Mouse (Mus musculus) layer of hippocampus, adult 9-10 months (tissue): ENCODE data around the gene Sft2d1.

ENCODE experiments used
- DNase-seq: peaks from one replicate; pipeline ENCODE4 v3.0.0; 2022; ENCODE audit warnings: low spot score

The Sft2d1 gene

DNA sequence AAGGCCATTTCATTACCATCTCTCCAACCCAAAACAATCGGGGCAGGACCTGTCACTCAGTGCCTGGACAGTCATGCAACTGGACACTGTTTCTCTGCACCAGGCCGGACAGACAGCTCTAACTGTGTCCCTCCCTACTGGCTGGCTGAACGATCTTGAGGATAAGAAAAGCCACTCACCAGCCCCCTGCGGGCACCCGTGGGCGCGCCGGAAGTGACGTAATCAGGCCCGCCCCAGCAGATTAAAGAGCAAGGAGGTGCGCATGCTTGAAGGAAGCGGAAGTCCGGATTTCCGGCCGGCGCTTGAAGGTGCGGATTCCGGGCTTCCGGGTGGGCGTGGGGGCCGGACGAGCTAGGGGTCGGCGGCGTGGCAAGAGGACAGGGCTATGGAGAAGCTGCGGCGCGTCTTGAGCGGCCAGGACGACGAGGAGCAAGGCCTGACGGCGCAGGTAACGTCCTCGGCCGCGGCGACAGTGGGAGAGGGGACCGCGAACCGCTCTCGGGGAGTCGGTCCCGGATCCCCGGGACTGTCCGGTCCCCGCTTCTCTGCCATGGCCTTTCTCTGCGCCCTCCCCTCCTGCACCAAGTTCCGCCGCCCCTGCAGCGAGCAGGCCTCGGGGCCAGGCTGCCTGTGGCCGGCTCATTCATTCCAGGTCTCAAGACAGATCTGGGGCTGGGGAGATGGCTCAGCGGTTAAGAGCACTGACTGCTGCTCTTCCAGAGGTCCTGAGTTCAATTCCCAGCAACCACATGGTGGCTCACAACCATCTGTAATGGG lies at the start of gene Sft2d1:
Gene Sft2d1 (plus strand): TSS at position 265 of the 777 bp plus-strand sequence.
- DNase-seq, result peak; percentile 96

DNA sequence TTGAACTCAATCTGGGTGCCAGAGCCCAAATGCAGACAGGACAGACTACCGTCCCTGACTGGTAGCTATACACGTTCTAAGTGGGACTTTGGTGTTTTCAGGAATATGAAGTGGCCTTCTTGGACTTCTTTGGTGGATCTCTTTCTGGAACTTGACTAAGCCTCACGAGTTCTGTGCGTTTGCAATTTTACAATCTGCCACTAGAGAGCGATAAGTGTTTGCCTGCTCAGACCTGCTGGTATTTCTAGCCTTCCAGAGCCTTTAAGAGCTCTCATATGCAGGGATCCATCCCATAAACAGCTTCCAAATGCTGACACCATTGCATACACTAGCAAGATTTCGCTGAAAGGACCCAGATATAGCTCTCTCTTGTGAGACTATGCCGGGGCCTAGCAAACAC lies 46.3 kb upstream of the Sft2d1 start:
- peak; percentile 76 for DNase-seq

DNA sequence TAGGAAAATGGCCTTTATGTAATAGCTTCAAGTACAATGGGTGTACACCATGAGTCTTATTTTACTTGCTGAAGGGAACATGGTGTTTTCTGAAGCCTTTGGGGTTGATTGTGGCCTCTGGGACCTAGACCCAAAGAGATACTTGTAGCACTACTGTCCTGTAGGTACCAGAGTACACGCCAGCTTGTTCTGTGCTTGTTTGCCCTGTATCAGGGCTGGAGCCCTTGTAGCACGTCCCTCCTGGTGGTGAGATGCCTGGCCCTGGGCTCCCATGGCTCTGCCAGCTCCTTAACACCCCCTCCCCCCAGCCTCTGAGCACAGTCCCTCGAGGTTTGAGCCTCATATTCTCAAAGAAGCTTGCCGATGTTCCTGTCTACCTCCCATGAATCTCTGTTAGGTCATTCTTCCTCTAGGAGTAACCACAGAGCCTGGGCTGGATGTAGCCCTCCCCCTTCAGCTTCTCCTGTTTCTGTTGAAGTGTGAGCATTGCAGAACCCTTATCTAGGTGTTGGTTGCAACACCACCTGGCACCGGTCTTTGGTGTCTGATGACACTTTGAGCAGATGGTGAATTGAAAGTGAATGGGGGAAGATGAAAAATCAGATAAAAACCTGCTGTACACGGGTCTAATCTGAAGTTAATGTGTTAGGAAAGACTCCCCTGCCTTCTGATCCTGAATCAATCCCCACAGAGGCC lies 38.7 kb upstream of the Sft2d1 start:
- DNase-seq, result no peak

DNA sequence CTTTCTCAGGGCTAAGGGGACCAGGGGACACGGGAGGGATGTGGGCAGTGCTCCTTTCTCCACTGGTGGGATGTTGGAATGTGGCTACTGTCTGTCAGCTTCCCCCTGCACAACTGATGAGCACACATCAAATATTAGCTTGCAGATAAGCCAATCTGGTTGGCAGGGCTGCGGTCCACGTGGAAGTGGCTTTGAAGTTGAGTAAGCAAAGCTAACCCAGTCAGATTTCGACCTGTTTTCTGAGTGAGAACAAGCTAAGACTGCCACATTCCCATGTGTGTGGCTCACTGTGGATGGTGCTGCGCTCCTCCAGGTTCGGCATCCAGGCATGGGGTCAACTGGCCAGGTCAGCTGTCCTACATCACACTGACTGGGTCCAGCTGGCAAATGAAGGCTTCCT lies 38.0 kb upstream of the Sft2d1 start:
- no peak for DNase-seq

DNA sequence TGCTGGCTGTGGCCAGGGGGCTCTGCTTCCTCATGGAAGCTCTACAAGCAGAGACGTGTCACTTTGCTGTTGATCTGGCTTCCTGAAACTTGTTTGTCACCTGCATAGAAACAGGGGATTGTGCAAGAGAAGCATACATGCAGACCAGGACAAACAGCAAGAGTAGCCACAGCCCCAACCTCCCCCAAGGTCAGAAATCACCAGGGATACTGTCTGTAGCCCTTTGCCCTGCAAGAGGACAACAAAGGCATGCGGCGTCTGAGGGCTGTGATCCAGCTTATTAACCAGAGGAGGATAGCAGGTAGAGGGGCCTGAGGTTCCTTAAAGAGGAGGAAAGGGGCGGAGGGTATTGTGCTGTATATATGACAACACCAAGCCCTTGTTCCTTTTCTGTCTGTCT lies 34.8 kb upstream of the Sft2d1 start:
- no peak for DNase-seq

DNA sequence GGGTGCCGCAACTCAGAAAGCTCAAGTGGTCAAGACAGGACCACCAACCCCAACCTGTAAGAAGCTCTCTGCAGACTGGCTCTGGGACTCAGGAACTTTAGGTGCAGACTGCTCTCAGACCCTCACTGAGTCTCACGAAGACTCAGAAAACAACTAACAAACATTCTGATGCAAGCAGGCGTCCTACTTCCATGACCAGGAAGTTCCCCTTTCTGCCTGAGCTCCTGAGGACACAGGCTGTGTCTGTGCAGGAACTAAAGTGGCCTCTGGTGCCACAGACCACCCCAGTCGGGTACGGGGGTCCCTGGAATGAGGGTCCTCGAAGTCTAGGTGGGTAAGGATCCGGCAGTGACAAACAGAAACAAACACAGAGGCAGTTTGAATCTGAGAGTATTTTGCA lies 34.2 kb upstream of the Sft2d1 start:
- no peak for DNase-seq

DNA sequence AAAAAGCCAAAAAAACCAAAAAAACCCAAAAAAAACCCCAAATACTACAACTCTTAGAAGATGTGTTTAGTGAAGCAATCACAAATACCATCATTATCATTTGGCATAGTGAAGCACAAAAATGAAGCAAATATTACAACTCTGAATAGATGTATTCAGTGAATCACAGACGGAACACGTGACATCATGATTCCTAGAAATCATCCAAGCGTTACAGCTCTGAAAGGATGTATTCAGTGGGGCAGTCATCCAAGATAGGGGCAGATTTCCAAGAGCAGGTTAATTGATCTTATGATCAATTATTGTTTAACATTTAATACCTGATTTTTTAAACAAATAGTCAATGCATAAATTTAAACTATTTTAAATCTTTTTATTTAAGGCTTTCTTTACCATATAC lies 33.6 kb upstream of the Sft2d1 start:
- DNase-seq, result no peak

DNA sequence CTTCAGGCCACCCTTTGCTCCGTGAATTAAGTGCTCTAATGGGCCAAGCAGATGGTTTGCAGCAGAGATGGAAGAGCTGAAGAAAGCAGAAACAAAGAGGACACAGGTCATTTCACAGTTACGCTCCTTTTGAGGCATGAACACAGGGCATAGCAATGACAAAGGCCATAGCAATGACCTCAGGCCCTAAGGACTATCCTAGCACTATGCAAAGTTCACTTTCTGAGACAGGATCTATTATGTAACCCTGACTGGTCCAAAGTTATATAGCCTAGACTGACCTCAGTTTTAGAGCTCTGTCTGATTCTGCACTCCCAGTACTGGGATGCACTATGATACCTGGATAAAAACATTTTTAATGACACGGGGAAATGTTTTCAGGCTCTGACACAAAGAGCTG lies 32.5 kb upstream of the Sft2d1 start:
- DNase-seq, result no peak

DNA sequence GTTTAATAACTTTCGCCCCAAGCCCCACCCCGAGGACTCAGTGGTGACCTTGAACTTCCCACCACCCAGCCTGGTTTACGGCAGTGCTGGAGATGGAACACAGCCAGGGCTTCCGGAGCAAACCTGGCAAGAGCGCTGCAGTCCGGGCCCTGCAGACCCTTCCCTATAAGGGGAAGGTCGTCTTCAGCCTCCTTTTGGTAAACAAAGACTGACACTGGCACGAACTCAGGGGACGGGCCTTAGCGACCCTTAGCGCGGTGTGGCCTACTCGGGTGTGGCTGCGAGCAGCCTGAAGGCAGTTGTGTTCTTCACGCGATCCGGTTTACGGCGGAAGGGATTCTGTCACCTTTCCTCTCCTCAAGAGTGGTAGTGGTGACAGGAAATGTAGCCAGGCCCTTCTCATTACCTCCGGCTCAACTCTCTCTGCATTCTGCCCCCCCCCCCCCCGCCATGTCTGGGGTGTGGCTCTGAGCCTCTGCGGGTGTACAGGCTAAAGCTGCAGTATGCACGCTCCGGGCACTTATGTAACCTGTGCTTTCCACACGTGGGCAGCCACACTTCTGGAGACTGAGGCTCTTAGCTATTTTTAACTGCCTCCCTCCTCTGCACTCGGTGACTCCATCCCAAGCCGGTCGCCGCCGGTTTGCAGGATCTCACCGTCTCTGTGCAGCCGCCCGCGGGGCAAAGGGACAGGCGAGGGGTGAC lies 27.9 kb upstream of the Sft2d1 start, which contains the start of gene Mpc1:
Gene Mpc1 (plus strand): TSS at position 84 of the 705 bp plus-strand sequence.
- DNase-seq, result peak; percentile 51

DNA sequence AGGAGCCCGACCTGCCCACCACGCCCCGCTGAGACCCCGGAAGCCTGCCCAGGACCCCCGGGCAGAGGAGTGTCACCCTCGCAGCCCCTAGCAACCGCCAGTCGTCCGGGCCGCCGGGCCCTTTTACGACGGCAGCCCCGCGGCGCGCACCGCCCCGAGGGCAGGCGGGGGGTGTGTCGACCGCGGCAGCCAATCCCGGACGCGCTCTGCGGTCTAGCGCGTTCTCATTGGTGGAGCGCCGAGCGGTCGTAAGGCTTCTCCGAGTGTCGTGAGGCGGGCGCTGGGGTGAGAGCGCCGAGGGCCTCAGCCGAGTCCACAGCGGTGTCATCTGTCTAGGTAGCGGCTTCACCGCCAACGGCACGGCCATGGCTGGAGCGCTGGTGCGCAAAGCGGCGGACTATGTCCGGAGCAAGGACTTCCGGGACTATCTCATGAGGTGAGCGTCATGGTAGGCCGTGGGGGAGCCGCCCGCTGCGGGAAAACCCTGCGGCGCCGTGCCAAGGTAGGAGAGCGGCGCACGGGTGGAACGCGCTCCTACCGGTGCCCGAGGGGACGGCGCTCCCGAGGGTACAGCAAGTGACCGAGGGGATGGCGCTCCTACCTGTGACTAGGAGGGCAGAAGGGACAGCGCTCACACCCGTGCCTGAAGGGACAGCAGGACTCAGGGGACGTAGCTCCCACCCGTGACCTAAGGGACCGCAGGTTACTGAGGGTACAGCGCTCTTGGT lies 27.2 kb upstream of the Sft2d1 start:
- DNase-seq, result peak; percentile 86

DNA sequence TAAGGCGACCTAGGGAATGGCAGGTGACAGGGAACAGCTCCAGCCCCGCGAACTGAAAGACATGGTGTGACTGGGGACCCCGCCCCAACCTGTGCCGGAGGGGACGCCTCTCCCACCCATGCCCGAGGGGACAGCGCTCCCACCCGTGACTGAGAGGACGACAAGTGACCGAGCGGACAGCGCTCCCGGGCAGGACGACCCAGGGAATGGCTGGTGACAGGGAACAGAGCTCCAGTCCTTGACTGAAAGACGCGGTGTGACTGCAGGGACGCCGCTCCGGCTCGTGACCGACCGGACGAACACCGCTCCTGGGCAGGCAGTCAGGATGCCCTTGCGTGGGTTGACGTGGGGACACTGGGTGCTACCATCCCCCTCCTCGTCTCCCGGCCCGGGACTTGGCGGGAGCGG lies 26.6 kb upstream of the Sft2d1 start:
- DNase-seq, result no peak

DNA sequence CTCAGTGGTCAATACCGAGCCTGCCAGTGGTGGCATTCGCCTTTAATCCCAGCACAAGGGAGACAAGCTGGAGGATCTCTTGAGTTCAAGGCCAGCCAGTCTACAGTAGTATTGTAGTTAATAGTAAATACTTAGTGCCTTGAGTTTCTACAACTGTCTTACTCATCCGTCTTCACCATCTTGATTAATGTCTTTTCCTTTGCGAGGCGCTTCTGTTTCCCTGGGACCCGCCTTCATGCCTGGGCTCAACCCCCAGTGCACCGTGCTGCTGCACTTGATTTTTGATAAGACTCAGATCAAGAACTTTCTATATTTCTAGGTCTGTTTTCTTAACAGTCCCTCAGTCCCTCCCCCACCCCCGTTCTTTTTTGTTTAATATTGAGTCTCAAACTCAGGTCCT lies 25.8 kb upstream of the Sft2d1 start:
- DNase-seq, result no peak

DNA sequence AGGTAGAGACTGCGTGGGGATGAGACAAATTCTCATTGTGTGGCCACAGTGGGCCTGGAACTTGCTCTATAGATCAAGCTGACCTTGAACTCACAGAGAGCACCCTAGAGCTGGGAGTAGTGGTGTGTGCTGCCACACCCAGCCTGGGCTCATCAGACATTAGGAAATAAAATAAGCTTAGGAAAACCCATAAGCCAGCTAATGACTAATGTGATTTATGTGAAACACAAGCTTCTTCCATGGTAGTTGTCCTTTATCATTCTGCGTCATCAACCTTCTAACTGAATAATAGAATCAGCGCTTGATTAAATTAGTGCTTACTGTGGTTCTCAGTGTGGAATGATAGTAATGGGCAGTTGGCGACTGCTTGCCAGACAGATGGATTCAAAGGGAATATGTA lies 23.9 kb upstream of the Sft2d1 start:
- no peak for DNase-seq

DNA sequence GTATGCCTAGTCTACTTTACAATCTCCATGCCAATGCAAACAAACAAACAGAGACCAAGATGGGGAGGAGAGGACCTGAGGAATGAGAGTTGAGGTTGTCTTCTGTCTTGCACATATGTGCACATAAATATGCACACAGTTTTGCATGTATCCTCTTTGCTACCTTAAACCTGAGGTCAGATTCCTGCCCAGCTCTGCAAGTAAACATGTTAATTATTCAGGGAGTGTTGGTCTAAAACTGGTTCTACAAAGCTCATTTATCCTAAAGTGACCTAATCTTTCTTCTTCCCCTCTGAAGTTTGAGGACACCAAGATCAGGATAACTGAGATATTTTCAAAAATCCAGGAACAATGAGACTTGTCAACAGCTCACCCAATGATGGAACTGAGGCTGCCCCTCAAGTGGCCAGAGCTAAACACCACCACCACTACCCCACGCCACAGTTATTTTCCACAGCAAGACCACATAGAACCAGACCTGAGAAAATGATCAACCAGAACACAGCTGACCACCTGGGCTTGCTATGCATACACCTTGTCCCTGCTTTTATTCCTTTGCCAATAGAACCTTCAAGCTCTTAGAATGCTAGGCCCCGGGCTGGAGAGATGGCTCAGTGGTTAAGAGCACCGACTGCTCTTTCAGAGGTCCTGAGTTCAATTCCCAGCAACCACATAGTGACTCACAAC lies 20.8 kb upstream of the Sft2d1 start:
- no peak for DNase-seq

DNA sequence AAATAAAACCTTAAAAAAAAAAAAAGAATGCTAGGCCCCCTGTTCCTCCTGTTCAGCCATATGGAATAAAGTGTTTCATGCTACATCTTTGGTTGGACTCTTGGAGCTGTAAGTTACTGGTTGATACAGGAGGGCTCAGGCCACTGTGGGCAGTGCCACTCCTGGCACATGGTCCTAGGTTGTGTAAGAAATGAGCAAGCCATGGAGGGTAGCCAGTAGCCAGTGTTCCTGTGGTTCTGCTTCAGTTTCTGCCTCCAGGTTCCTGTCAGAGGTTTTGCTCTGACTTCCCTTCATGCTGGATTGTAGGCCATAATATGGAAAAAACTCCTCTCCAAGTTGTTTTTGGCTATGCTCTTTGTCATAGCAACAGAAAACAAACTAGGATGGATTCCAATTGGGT lies 20.2 kb upstream of the Sft2d1 start:
- no peak for DNase-seq

DNA sequence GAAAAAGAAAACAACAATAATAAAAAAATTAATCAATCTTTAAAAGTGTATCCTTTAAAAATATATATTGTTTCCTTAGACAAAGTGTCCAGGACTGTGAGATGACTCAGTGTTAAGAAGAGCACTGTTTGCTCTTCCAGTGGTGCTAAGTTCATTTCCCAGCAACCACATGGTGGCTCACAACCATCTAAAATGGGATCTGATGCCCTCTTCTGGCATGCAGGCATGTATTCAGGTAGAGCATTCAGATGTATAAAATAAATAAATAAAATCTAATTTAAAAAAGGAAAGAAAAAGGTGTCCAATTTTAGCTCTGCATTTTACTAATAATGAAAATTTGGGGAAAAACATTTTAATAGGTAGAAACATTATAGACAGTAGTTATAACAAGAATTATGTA lies 15.1 kb upstream of the Sft2d1 start:
- no peak for DNase-seq

DNA sequence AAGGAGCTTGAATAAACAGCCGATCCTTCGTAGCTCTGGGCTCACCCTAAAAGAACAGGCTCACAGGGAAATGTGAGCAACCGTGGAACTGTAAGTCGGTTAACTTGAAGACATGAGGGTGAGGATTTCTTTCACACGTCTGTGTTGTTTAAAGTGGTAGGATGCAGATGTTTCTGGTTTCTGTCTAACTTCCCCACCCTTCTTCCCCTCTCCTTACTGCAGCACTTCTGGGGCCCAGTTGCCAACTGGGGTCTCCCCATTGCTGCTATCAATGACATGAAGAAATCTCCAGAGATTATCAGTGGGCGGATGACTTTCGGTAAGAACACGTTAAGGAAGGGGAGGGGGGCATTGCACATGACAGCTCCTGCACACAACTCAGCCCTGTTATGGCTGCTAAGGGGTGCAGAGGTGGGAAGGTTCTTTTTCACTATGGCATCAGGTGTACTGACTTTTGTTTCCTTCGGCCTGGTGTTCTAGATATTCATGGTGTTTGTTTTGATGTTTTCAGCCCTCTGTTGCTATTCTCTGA lies 14.5 kb upstream of the Sft2d1 start:
- DNase-seq, result no peak

DNA sequence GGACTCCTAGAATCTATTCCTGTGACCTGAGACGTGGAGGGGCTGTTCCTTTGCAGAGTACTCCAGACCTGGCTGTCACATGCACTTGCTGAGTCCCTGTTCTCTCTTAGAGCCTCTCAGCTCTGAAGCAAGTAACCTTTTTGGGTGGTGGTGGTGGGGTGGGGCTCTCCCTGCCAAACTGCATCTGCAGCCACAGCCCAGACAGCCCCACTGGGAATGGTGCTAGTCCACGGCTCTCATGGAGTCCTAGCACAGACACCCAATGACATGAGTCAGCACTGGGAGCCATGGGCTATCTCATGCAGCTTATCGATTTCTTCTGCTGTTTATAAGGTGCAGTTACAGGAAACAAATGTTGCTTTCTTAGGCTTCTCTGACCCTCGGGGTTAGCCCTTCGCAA lies 13.2 kb upstream of the Sft2d1 start:
- no peak for DNase-seq

DNA sequence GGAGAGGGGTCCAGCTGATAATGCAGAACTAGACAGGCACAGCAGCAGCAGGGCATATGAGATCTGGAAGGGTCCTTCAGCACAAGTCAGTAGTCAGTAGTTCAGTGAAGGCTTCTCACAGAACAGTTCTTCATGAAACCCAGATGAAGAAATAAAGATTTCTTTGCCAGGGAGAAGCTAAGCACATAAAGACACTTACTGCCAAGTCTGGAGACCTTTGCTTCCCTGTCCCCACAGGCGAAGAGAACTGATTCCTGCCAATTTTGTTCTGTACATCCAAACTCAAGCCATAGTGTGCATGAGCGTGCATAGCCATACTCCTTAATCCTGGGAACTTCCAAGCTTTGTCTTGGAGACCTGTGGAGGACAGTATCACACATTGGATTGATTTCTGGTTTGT lies 12.6 kb upstream of the Sft2d1 start:
- DNase-seq, result no peak

DNA sequence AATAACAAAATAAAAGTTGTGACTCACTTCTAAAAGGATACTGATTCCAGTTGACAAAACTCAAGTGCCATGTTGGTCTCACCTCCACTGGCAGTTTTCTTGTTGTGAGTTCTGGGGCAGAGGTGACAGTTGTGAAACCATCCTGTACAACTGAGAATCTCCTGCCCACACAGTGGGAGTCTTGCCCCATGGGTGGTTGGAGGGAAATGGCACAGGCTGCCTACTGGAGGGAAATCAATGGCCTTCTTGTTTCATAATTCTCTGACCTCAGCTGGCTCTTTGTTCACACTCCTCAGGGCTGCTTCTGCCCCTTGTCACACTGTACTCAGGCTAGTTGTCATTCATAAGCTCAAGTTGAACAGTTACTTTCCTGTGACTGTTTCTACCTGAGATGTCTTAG lies 11.4 kb upstream of the Sft2d1 start:
- no peak for DNase-seq

DNA sequence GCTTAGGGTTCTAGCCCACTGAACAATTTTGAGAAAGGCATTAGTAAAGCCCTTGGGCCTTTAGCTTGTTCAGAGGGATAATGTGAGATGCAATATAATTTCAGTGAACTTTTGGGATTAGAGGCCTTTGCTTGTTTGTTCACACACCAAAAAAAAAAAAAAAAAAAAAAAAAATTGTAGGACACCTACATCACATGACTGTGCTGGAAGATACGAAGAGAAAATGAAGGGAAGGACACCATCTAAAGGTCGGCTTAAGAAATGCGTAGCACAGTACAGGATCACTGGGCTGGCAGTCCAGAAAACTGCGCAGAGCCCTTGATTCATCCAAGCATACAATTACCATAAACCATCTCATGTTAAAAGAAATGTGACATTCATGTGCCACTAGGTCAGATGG lies 9.4 kb upstream of the Sft2d1 start:
- DNase-seq, result no peak
